Mouse (Mus musculus): ENCODE data around the gene 3110009E18Rik. TPM values are rescaled to one million over a fixed set of nuclear protein-coding genes. Genes with fewer than 3 reads are reported as not detected.

Gene 3110009E18Rik
- polyA plus RNA-seq (2015; fragmentation: Nextera tagmentation; extraction: Ambion mirVana): 13.0 and 13.7 TPM in 2 replicates

- Histone ChIP-seq H3K9me3 (replicated peaks; ENCODE audit: control insufficient read depth, low read length, poor library complexity, severe bottlenecking) (no peaks in the 10 kb centered on the region), H3K4me3 (ENCODE audit: low read depth, low read length) (peak within 1 kb of the TSS; percentile 60), H3K9ac (ENCODE audit: low read depth, low read length) (peak within 1 kb of the TSS; percentile 79), H3K4me1 (ENCODE audit: control insufficient read depth, insufficient read depth, low read length) (peaks cover 20% of the 10 kb centered on the region), H3K4me2 (ENCODE audit: low read length) (peak within 1 kb of the TSS; percentile 60), H3K27me3 (ENCODE audit: control insufficient read depth, insufficient read depth, low read depth, low read length) (no peaks in the 10 kb centered on the region), H3K27ac (ENCODE audit: low read length) (peak within 1 kb of the TSS; percentile 89), H3K36me3 (ENCODE audit: control insufficient read depth, insufficient read depth, low read length) (no peaks in the 10 kb centered on the region)
- peak; percentile 97 for ATAC-seq
- 1% methylated on average over 52 of the region's 52 CpGs for WGBS
These were observed at the start of gene 3110009E18Rik, which contains the start of gene Dbi for GRCm38 (mm10) chr1:120120969-120121811. Gene 3110009E18Rik (plus strand): TSS chr1:120121187. Gene Dbi (minus strand): TSS chr1:120121078.

GRCm38 (mm10) chr1:120072900-120073299 lies 48.1 kb upstream of the 3110009E18Rik start:
- Histone ChIP-seq H3K27ac (ENCODE audit: low read length) (no peak overlapping the region), H3K9ac (ENCODE audit: low read depth, low read length) (no peak overlapping the region), H3K4me1 (ENCODE audit: control insufficient read depth, insufficient read depth, low read length) (peaks cover 9% of the 10 kb centered on the region), H3K4me3 (ENCODE audit: low read depth, low read length) (peak overlapping the region; percentile 34), H3K27me3 (ENCODE audit: control insufficient read depth, insufficient read depth, low read depth, low read length) (peaks cover 21% of the 10 kb centered on the region), H3K4me2 (ENCODE audit: low read length) (peak overlapping the region; percentile 75), H3K36me3 (ENCODE audit: control insufficient read depth, insufficient read depth, low read length) (no peaks in the 10 kb centered on the region), H3K9me3 (replicated peaks; ENCODE audit: control insufficient read depth, low read length, poor library complexity, severe bottlenecking) (no peaks in the 10 kb centered on the region)
- no peak for ATAC-seq
- 13% methylated on average over 16 of the region's 16 CpGs for WGBS

GRCm38 (mm10) chr1:120073519-120074306 lies 47.3 kb upstream of the 3110009E18Rik start, which contains the start of gene Tmem37:
Gene Tmem37 (minus strand): TSS chr1:120074074.
- Histone ChIP-seq H3K9me3 (replicated peaks; ENCODE audit: control insufficient read depth, low read length, poor library complexity, severe bottlenecking) (no peaks in the 10 kb centered on the region), H3K4me2 (ENCODE audit: low read length) (peak within 1 kb of the TSS; percentile 75), H3K27ac (ENCODE audit: low read length) (no peak within 1 kb of the TSS), H3K27me3 (ENCODE audit: control insufficient read depth, insufficient read depth, low read depth, low read length) (peaks cover 21% of the 10 kb centered on the region), H3K9ac (ENCODE audit: low read depth, low read length) (peak within 1 kb of the TSS; percentile 56), H3K4me3 (ENCODE audit: low read depth, low read length) (peak within 1 kb of the TSS; percentile 34), H3K36me3 (ENCODE audit: control insufficient read depth, insufficient read depth, low read length) (no peaks in the 10 kb centered on the region), H3K4me1 (ENCODE audit: control insufficient read depth, insufficient read depth, low read length) (peaks cover 9% of the 10 kb centered on the region)
- ATAC-seq: peak; percentile 73
- WGBS: 1% methylated on average over 40 of the region's 40 CpGs

GRCm38 (mm10) chr1:120074307-120074702 lies 46.7 kb upstream of the 3110009E18Rik start:
- Histone ChIP-seq H3K9ac (ENCODE audit: low read depth, low read length) (no peak overlapping the region), H3K27ac (ENCODE audit: low read length) (no peak overlapping the region), H3K4me1 (ENCODE audit: control insufficient read depth, insufficient read depth, low read length) (peaks cover 9% of the 10 kb centered on the region), H3K9me3 (replicated peaks; ENCODE audit: control insufficient read depth, low read length, poor library complexity, severe bottlenecking) (no peaks in the 10 kb centered on the region), H3K36me3 (ENCODE audit: control insufficient read depth, insufficient read depth, low read length) (no peaks in the 10 kb centered on the region), H3K4me2 (ENCODE audit: low read length) (no peak overlapping the region), H3K27me3 (ENCODE audit: control insufficient read depth, insufficient read depth, low read depth, low read length) (peaks cover 21% of the 10 kb centered on the region), H3K4me3 (ENCODE audit: low read depth, low read length) (no peak overlapping the region)
- no peak for ATAC-seq
- 27% methylated on average over 4 of the region's 4 CpGs for WGBS

- Histone ChIP-seq H3K9ac (ENCODE audit: low read depth, low read length) (no peak overlapping the region), H3K36me3 (ENCODE audit: control insufficient read depth, insufficient read depth, low read length) (no peaks in the 10 kb centered on the region), H3K4me2 (ENCODE audit: low read length) (no peak overlapping the region), H3K9me3 (replicated peaks; ENCODE audit: control insufficient read depth, low read length, poor library complexity, severe bottlenecking) (no peaks in the 10 kb centered on the region), H3K4me3 (ENCODE audit: low read depth, low read length) (no peak overlapping the region), H3K4me1 (ENCODE audit: control insufficient read depth, insufficient read depth, low read length) (peaks cover 9% of the 10 kb centered on the region), H3K27me3 (ENCODE audit: control insufficient read depth, insufficient read depth, low read depth, low read length) (peaks cover 21% of the 10 kb centered on the region), H3K27ac (ENCODE audit: low read length) (no peak overlapping the region)
- ATAC-seq: no peak
- 63% methylated on average over 4 of the region's 4 CpGs for WGBS
These were observed 46.1 kb upstream of the 3110009E18Rik start for GRCm38 (mm10) chr1:120074931-120075330.

- 92% methylated on average over 5 of the region's 5 CpGs for WGBS
- Histone ChIP-seq H3K9me3 (replicated peaks; ENCODE audit: control insufficient read depth, low read length, poor library complexity, severe bottlenecking) (no peaks in the 10 kb centered on the region), H3K36me3 (ENCODE audit: control insufficient read depth, insufficient read depth, low read length) (no peaks in the 10 kb centered on the region), H3K4me3 (ENCODE audit: low read depth, low read length) (no peak overlapping the region), H3K9ac (ENCODE audit: low read depth, low read length) (no peak overlapping the region), H3K4me2 (ENCODE audit: low read length) (no peak overlapping the region), H3K27me3 (ENCODE audit: control insufficient read depth, insufficient read depth, low read depth, low read length) (peaks cover 21% of the 10 kb centered on the region), H3K4me1 (ENCODE audit: control insufficient read depth, insufficient read depth, low read length) (peaks cover 9% of the 10 kb centered on the region), H3K27ac (ENCODE audit: low read length) (no peak overlapping the region)
- ATAC-seq: no peak
These were observed 45.5 kb upstream of the 3110009E18Rik start for GRCm38 (mm10) chr1:120075507-120075906.

GRCm38 (mm10) chr1:120077746-120078410 lies 43.1 kb upstream of the 3110009E18Rik start:
- H3K4me3 ChIP-seq (ENCODE audit: low read depth, low read length): no peak overlapping the region
- 10% methylated on average over 9 of the region's 9 CpGs for WGBS
- no peak for ATAC-seq

GRCm38 (mm10) chr1:120080632-120081031 lies 40.4 kb upstream of the 3110009E18Rik start:
- no peaks in the 10 kb centered on the region for H3K9me3 ChIP-seq (replicated peaks; ENCODE audit: control insufficient read depth, low read length, poor library complexity, severe bottlenecking)
- no peak overlapping the region for H3K9ac ChIP-seq (ENCODE audit: low read depth, low read length)
- H3K4me2 ChIP-seq (ENCODE audit: low read length): no peak overlapping the region
- no peak overlapping the region for H3K4me3 ChIP-seq (ENCODE audit: low read depth, low read length)
- WGBS: 100% methylated on average over 1 of the region's 1 CpGs
- no peaks in the 10 kb centered on the region for H3K4me1 ChIP-seq (ENCODE audit: control insufficient read depth, insufficient read depth, low read length)
- H3K36me3 ChIP-seq (ENCODE audit: control insufficient read depth, insufficient read depth, low read length): no peaks in the 10 kb centered on the region
- H3K27ac ChIP-seq (ENCODE audit: low read length): no peak overlapping the region
- no peak for ATAC-seq
- H3K27me3 ChIP-seq (ENCODE audit: control insufficient read depth, insufficient read depth, low read depth, low read length): no peaks in the 10 kb centered on the region

More at GRCm38 (mm10) chr1:120077746-120078410, 43.1 kb upstream of the 3110009E18Rik start:
- H3K36me3 ChIP-seq (ENCODE audit: control insufficient read depth, insufficient read depth, low read length): no peaks in the 10 kb centered on the region
- H3K4me2 ChIP-seq (ENCODE audit: low read length): no peak overlapping the region
- H3K9ac ChIP-seq (ENCODE audit: low read depth, low read length): no peak overlapping the region
- H3K9me3 ChIP-seq (replicated peaks; ENCODE audit: control insufficient read depth, low read length, poor library complexity, severe bottlenecking): no peaks in the 10 kb centered on the region
- H3K27me3 ChIP-seq (ENCODE audit: control insufficient read depth, insufficient read depth, low read depth, low read length): peaks cover 9% of the 10 kb centered on the region
- H3K4me1 ChIP-seq (ENCODE audit: control insufficient read depth, insufficient read depth, low read length): peaks cover 6% of the 10 kb centered on the region
- no peak overlapping the region for H3K27ac ChIP-seq (ENCODE audit: low read length)

Data from midbrain, embryonic 16.5 days (tissue).